Mouse (Mus musculus) hindbrain, postnatal 0 days (tissue): ENCODE data around the gene Batf2. TPM values are rescaled to one million over a fixed set of nuclear protein-coding genes. Genes with fewer than 3 reads are reported as not detected.
A peak's percentile ranks its signal among the peaks of the same experiment; 100 is the strongest.

Experiments
- ATAC-seq: fragments of 200-750 bp; cut with Nextera tagmentation; 2 replicates; pipeline ENCODE4 v1.8.0; 2017; ENCODE audit warnings: mild to moderate bottlenecking, moderate TSS enrichment, moderate library complexity
- DNase-seq: peaks from one replicate; pipeline ENCODE4 v3.0.0-alpha.2; 2015; ENCODE audit warnings: low spot score
- H3K27ac ChIP-seq: fragments of 300-500 bp; sonication (generic); 2 replicates; pipeline ENCODE4 v1.5.1; 2014; ENCODE audit warnings: mild to moderate bottlenecking
- H3K27me3 ChIP-seq: fragments of 300-500 bp; sonication (generic); 2 replicates; pipeline ENCODE4 v1.6.1; 2014; ENCODE audit warnings: low read length, mixed read lengths; ENCODE audit not compliant: insufficient read depth
- H3K36me3 ChIP-seq: fragments of 300-500 bp; sonication (generic); 2 replicates; pipeline ENCODE4 v1.6.1; 2014; ENCODE audit warnings: low read length, mixed read lengths; ENCODE audit not compliant: insufficient read depth
- H3K4me1 ChIP-seq: fragments of 300-500 bp; sonication (generic); 2 replicates; pipeline ENCODE4 v1.6.1; 2014; ENCODE audit warnings: antibody characterized with exemption, low read length, mixed read lengths; ENCODE audit not compliant: insufficient read depth
- H3K4me2 ChIP-seq: fragments of 300-500 bp; sonication (generic); 2 replicates; pipeline ENCODE4 v1.6.1; 2014; ENCODE audit warnings: low read depth, mild to moderate bottlenecking, low read length, moderate library complexity, mixed read lengths
- H3K4me3 ChIP-seq: fragments of 300-500 bp; sonication (generic); 2 replicates; pipeline ENCODE4 v1.5.1; 2014; ENCODE audit warnings: low read length
- H3K9ac ChIP-seq: fragments of 300-500 bp; sonication (generic); replicated peaks from 2 replicates; pipeline ENCODE4 v1.6.1; 2014; ENCODE audit warnings: mild to moderate bottlenecking, low read length, moderate library complexity, mixed read lengths
- H3K9me3 ChIP-seq: fragments of 300-500 bp; sonication (generic); 2 replicates; pipeline ENCODE4 v1.6.1; 2016; ENCODE audit warnings: low read length, mixed read lengths
- CTCF ChIP-seq: IDR thresholded peaks from 2 replicates; pipeline ENCODE4 v1.5.1; 2016; ENCODE audit warnings: antibody characterized with exemption, control low read depth, low read depth
- WGBS: fragments of 180-500 bp; shearing (Covaris S2); extraction: QIAGEN DNeasy Blood & Tissue Kit; methylation state at CpG from one replicate; pipeline ENCODE4 v1.1.7; 2014; 5-methylcytosine and 5-hydroxymethylcytosine counted together
- polyA plus RNA-seq: library from polyadenylated mRNA; unstranded; fragments of >200 nt; fragmentation: Nextera tagmentation; extraction: Ambion mirVana; gene quantifications from 2 replicates; pipeline ENCODE4 v1.2.1, GENCODE M21; 2015
- total RNA-seq: library from RNA; depleted of rRNA; stranded (reverse); fragments of >200 nt; gene quantifications from 2 replicates; pipeline ENCODE4 v1.2.3, GENCODE M21; 2014

Gene Batf2
- total and polyA plus RNA-seq, 2 experiments from 2014 or later: 0.21 TPM; not detected in 1

- H3K9ac ChIP-seq: no peak within 1 kb of the TSS
Measured at GRCm38 (mm10) chr19:6105586-6105985, 35.2 kb upstream of the Batf2 start, which contains the start of gene Naaladl1. Naaladl1 (plus strand) TSS chr19:6105782.

GRCm38 (mm10) chr19:6113116-6113515, 27.7 kb upstream of the Batf2 start:
- WGBS: 51% methylated on average over 6 of the region's 6 CpGs
- Histone ChIP-seq H3K36me3 (peaks cover 20% of the 10 kb centered on the region), H3K27ac (no peak overlapping the region), H3K4me2 (no peak overlapping the region), H3K9me3 (no peaks in the 10 kb centered on the region), H3K9ac (no peak overlapping the region), H3K27me3 (no peaks in the 10 kb centered on the region), H3K4me1 (peaks cover 11% of the 10 kb centered on the region), H3K4me3 (no peak overlapping the region)
- ATAC-seq (no peak), DNase-seq (no peak)
- TF ChIP-seq CTCF: no peak

More at GRCm38 (mm10) chr19:6105586-6105985, 35.2 kb upstream of the Batf2 start, which contains the start of gene Naaladl1:
- Histone ChIP-seq H3K27ac (no peak within 1 kb of the TSS), H3K9me3 (no peaks in the 10 kb centered on the region), H3K4me3 (no peak within 1 kb of the TSS), H3K27me3 (no peaks in the 10 kb centered on the region), H3K4me1 (no peaks in the 10 kb centered on the region), H3K36me3 (no peaks in the 10 kb centered on the region), H3K4me2 (no peak within 1 kb of the TSS)
- TF ChIP-seq CTCF: no peak
- no peak for ATAC-seq
- 88% methylated on average over 7 of the region's 7 CpGs for WGBS
- no peak for DNase-seq

- H3K9me3 ChIP-seq: no peaks in the 10 kb centered on the region
- no peak overlapping the region for H3K4me2 ChIP-seq
- no peak overlapping the region for H3K4me3 ChIP-seq
- H3K27me3 ChIP-seq: no peaks in the 10 kb centered on the region
- 0 out of 2 replicates have a peak overlapping the region, but pooled peaks have one; percentile 17 for H3K9ac ChIP-seq
- DNase-seq: no peak
- H3K36me3 ChIP-seq: peaks cover 28% of the 10 kb centered on the region
- H3K27ac ChIP-seq: no peak overlapping the region
- H3K4me1 ChIP-seq: peaks cover 11% of the 10 kb centered on the region
- ATAC-seq: no peak
- WGBS: 91% methylated on average over 15 of the region's 15 CpGs
- no peak for TF ChIP-seq CTCF
Measured at GRCm38 (mm10) chr19:6116113-6116850, 24.5 kb upstream of the Batf2 start.

- no peak for TF ChIP-seq CTCF
- Histone ChIP-seq H3K9ac (peak overlapping the region; percentile 78), H3K4me1 (peaks cover 11% of the 10 kb centered on the region), H3K36me3 (peaks cover 28% of the 10 kb centered on the region), H3K9me3 (no peaks in the 10 kb centered on the region), H3K27ac (peak overlapping the region; percentile 97), H3K4me2 (peak overlapping the region; percentile 85), H3K27me3 (no peaks in the 10 kb centered on the region), H3K4me3 (peak overlapping the region; percentile 68)
- 5% methylated on average over 32 of the region's 32 CpGs for WGBS
- DNase-seq: no peak
- no peak for ATAC-seq
Measured at GRCm38 (mm10) chr19:6117346-6117985, 23.3 kb upstream of the Batf2 start.

GRCm38 (mm10) chr19:6117986-6118676, 22.7 kb upstream of the Batf2 start, which contains the start of gene Sac3d1:
Sac3d1 (minus strand) TSS chr19:6118650.
- under 1% methylated on average over 77 of the region's 77 CpGs for WGBS
- Histone ChIP-seq H3K27me3 (no peaks in the 10 kb centered on the region), H3K36me3 (peaks cover 28% of the 10 kb centered on the region), H3K4me3 (peak within 1 kb of the TSS; percentile 68), H3K27ac (peak within 1 kb of the TSS; percentile 97), H3K9ac (peak within 1 kb of the TSS; percentile 78), H3K4me1 (peaks cover 11% of the 10 kb centered on the region), H3K9me3 (no peaks in the 10 kb centered on the region), H3K4me2 (peak within 1 kb of the TSS; percentile 85)
- ATAC-seq: peak; percentile 90
- TF ChIP-seq CTCF: no peak
- DNase-seq: peak; percentile 97

- H3K27ac ChIP-seq: peak overlapping the region; percentile 97
- WGBS: under 1% methylated on average over 8 of the region's 8 CpGs
- DNase-seq: peak; percentile 15
- peaks cover 28% of the 10 kb centered on the region for H3K36me3 ChIP-seq
- no peaks in the 10 kb centered on the region for H3K9me3 ChIP-seq
- peaks cover 11% of the 10 kb centered on the region for H3K4me1 ChIP-seq
- peak; percentile 20; the same call in 1 of the 2 replicates for ATAC-seq
- TF ChIP-seq CTCF: no peak
- H3K9ac ChIP-seq: peak overlapping the region; percentile 78
- H3K27me3 ChIP-seq: no peaks in the 10 kb centered on the region
- H3K4me2 ChIP-seq: peak overlapping the region; percentile 85
- H3K4me3 ChIP-seq: peak overlapping the region; percentile 68
Measured at GRCm38 (mm10) chr19:6118677-6119185, 22.1 kb upstream of the Batf2 start.
